Mouse (Mus musculus): ENCODE measurements around the gene Rdh8.

- TF ChIP-seq CTCF (IDR thresholded peaks at IDR 0.05; ENCODE audit: low read depth, low read length) = no peak
- no peak for TF ChIP-seq GATA2 (IDR thresholded peaks at IDR 0.05; ENCODE audit: borderline replicate concordance, low read depth, low read length)
- no peak for TF ChIP-seq POLR2AphosphoS5 (IDR thresholded peaks at IDR 0.05; ENCODE audit: insufficient replicate concordance, low read depth, low read length)
Observed at GRCm38 (mm10) chr9:20822821-20823220, 4.5 kb downstream of the Rdh8 start.
